Mouse (Mus musculus) cerebellum, adult 9-11 months (tissue): ENCODE data around the gene Tex101.
"Not testable (repeated sequence)": the region's sequence is repeated elsewhere in the genome, so short reads cannot be mapped to it uniquely, and the experiment has no call there.

Source experiments
- DNase-seq: peaks from one replicate; pipeline ENCODE4 v3.0.0; 2022

The Tex101 gene

GRCm38 (mm10) chr7:24630116-24630880, 46.2 kb downstream of the Tex101 start:
- DNase-seq = no peak

GRCm38 (mm10) chr7:24629672-24630071, 46.8 kb downstream of the Tex101 start:
- DNase-seq = no peak

- DNase-seq = peak; percentile 35
Measured at GRCm38 (mm10) chr7:24628685-24629610, 47.5 kb downstream of the Tex101 start.

- DNase-seq = no peak
Measured at GRCm38 (mm10) chr7:24622967-24623366, 53.5 kb downstream of the Tex101 start.

- no peak for DNase-seq
Measured at GRCm38 (mm10) chr7:24621193-24621592, 55.3 kb downstream of the Tex101 start.

- no peak for DNase-seq
Measured at GRCm38 (mm10) chr7:24619671-24620397, 56.6 kb downstream of the Tex101 start.

GRCm38 (mm10) chr7:24618374-24618773, 58.1 kb downstream of the Tex101 start:
- DNase-seq = not testable (repeated sequence)
